Mouse (Mus musculus) heart, embryonic 10.5 days (tissue): ENCODE data around the gene Tlx1. TPM values are rescaled to one million over a fixed set of nuclear protein-coding genes. Genes with fewer than 3 reads are reported as not detected.

Experiments used
- DNase-seq: peaks from one replicate; pipeline ENCODE4 v3.0.0-alpha.2; 2017; ENCODE audit warnings: low spot score
- H3K27ac ChIP-seq: fragments of 300-500 bp; sonication (generic); 2 replicates; pipeline ENCODE4 v1.5.1; 2016; ENCODE audit warnings: mild to moderate bottlenecking
- H3K27me3 ChIP-seq: fragments of 300-500 bp; sonication (generic); 2 replicates; pipeline ENCODE4 v1.6.1; 2016; ENCODE audit warnings: mild to moderate bottlenecking; ENCODE audit not compliant: poor library complexity, insufficient read depth, severe bottlenecking
- H3K36me3 ChIP-seq: fragments of 300-500 bp; sonication (generic); 2 replicates; pipeline ENCODE4 v1.6.1; 2016; ENCODE audit warnings: mild to moderate bottlenecking, moderate library complexity
- H3K4me1 ChIP-seq: fragments of 300-500 bp; sonication (generic); 2 replicates; pipeline ENCODE4 v1.6.1; 2016; ENCODE audit warnings: mild to moderate bottlenecking
- H3K4me3 ChIP-seq: fragments of 300-500 bp; sonication (generic); 2 replicates; pipeline ENCODE4 v1.5.1; 2016; ENCODE audit warnings: mild to moderate bottlenecking, moderate library complexity
- H3K9me3 ChIP-seq: fragments of 300-500 bp; sonication (generic); 2 replicates; pipeline ENCODE4 v1.6.1; 2016; ENCODE audit warnings: mild to moderate bottlenecking, moderate library complexity
- WGBS: fragments of 180-500 bp; shearing (Covaris S2); methylation state at CpG from one replicate; pipeline ENCODE4 v1.1.7; 2016; 5-methylcytosine and 5-hydroxymethylcytosine counted together
- polyA plus RNA-seq: library from polyadenylated mRNA; unstranded; fragments of >200 nt; fragmentation: Nextera tagmentation; extraction: Ambion mirVana; gene quantifications from 2 replicates; pipeline ENCODE4 v1.2.1, GENCODE M21; 2016

Tlx1 gene
- polyA plus RNA-seq, result 1.0 and 4.1 TPM in 2 replicates

DNA sequence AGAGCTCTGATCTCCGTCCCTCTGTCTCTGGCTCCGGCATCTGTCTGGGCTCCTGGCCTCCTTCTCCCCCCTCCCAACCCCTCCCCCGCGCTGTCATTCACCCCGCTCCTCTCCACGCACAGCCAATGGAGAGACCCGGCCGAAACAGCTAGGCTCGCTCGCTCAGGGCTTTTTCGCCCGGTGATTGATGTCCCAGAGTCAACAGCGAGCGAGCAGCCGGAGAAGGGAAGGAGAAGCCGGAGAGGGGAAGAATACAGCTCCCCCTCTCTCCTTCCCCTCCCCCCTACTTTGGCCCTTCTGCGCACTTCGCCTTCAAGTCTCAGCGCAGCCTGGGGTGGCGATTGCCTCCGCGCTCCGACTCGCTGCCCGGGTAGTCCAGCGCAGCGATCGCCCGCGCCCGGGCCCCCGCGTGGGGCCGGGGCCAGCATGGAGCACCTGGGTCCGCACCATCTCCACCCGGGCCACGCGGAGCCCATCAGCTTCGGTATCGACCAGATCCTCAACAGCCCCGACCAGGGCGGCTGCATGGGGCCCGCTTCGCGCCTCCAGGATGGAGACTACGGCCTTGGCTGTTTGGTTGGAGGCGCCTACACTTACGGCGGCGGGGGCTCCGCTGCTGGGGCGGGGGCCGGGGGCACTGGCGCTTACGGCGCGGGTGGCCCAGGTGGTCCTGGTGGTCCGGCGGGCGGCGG lies at the start of gene Tlx1:
TSS of gene Tlx1 (plus strand) at position 191 of the 692 bp plus-strand sequence.
- peak within 1 kb of the TSS; percentile 57 for H3K4me3 ChIP-seq
- no peak for DNase-seq
- no peaks in the 10 kb centered on the region for H3K9me3 ChIP-seq
- no peaks in the 10 kb centered on the region for H3K36me3 ChIP-seq
- peak within 1 kb of the TSS; percentile 73 for H3K27ac ChIP-seq
- H3K4me1 ChIP-seq, result peaks cover 38% of the 10 kb centered on the region
- WGBS, result under 1% methylated on average over 61 of the region's 61 CpGs
- peaks cover 99% of the 10 kb centered on the region for H3K27me3 ChIP-seq

DNA sequence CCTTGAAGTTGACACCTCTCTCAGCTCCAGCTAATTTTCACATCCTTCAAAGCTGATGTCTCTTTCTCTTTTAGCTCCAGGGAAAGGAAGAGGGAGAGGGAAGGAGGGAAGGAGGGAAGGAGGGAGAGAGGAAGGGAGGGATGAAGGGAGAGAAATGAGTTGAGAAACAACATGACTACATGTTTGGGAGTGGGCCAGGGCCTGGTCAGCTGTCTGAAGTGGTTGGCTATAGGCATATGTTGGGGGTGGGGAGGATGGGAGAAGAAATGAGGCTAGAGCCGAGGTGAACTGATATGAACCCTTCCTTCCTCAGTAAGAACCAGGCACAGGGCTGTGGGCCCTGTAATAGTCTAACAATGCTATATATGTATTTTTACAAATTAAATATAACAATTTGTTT lies 44.9 kb upstream of the Tlx1 start:
- Histone ChIP-seq H3K4me3 (no peak overlapping the region), H3K27ac (no peak overlapping the region), H3K27me3 (peaks cover 57% of the 10 kb centered on the region), H3K9me3 (no peaks in the 10 kb centered on the region), H3K4me1 (no peaks in the 10 kb centered on the region), H3K36me3 (no peaks in the 10 kb centered on the region)
- DNase-seq, result no peak
- 21% methylated on average over 1 of the region's 1 CpGs for WGBS

DNA sequence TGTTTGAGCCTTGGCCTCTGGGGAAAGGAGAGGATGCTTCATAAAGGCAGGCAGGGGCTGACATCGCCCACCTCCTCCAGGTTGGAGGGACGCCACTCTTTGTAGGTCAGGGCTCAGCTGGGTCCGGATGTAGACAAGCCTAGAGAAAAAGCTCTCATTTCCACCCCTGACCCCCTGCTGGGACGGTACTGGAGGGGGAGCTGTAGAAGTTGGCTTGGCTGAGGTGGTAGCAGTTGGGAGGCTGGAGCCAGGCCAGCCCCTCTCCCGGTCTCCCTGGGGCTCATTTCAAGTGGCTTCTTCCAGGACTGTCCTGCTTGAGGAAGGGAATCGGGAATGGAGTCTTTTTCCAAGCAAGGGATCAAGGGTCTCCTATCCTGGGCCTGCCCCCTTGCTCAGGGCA lies 43.8 kb upstream of the Tlx1 start:
- peaks cover 60% of the 10 kb centered on the region for H3K27me3 ChIP-seq

DNA sequence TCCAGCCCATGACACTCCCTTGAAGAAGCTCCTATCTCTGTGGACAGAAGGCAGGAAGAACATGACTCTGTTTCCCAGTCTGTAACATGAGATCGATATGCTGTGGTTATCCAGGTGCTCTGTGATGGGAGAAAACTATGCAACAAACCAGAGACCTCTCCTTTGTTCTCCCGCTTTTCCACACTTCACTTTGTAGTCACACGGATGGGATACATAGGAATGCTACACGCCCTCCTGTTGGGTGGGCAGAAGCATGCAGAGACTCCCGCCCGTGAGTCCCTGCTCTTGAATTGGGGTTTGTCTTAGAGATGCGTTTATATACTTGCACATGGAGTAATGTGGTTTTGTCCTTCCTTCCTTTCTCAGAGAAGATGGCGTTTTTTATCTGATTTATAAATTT lies 39.8 kb upstream of the Tlx1 start:
- no peak overlapping the region for H3K4me3 ChIP-seq
- H3K27ac ChIP-seq, result no peak overlapping the region
- no peaks in the 10 kb centered on the region for H3K9me3 ChIP-seq
- peaks cover 39% of the 10 kb centered on the region for H3K27me3 ChIP-seq
- H3K4me1 ChIP-seq, result peaks cover 19% of the 10 kb centered on the region
- no peak for DNase-seq
- H3K36me3 ChIP-seq, result no peaks in the 10 kb centered on the region
- 62% methylated on average over 8 of the region's 8 CpGs for WGBS

More for the DNA sequence above, 43.8 kb upstream of the Tlx1 start:
- no peak overlapping the region for H3K4me3 ChIP-seq
- H3K9me3 ChIP-seq, result no peaks in the 10 kb centered on the region
- H3K36me3 ChIP-seq, result no peaks in the 10 kb centered on the region
- DNase-seq, result no peak
- no peaks in the 10 kb centered on the region for H3K4me1 ChIP-seq
- no peak overlapping the region for H3K27ac ChIP-seq
- WGBS, result 40% methylated on average over 6 of the region's 6 CpGs

DNA sequence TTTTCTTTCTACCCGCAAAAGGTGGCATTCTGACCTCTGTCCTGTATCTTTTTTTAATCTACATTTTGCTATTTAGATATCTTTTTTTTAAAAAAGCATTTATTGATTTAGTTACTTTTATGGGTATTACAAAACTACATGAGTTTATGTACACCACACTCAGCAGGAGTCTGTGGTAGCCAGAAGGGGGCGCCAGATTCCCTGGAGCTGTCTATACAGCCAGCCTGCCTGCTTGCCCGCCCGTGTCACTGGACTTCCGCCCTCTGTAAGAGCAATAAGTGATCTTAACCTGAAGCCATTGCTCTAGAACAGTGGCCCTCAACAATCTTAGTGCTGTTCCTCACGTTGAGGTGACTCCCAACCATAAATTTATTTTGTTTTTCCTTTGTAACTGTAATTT lies 38.0 kb upstream of the Tlx1 start:
- H3K36me3 ChIP-seq, result no peaks in the 10 kb centered on the region
- DNase-seq, result no peak
- peaks cover 19% of the 10 kb centered on the region for H3K4me1 ChIP-seq
- H3K4me3 ChIP-seq, result no peak overlapping the region
- H3K27me3 ChIP-seq, result peaks cover 37% of the 10 kb centered on the region
- H3K27ac ChIP-seq, result no peak overlapping the region
- 83% methylated on average over 6 of the region's 6 CpGs for WGBS
- H3K9me3 ChIP-seq, result no peaks in the 10 kb centered on the region

DNA sequence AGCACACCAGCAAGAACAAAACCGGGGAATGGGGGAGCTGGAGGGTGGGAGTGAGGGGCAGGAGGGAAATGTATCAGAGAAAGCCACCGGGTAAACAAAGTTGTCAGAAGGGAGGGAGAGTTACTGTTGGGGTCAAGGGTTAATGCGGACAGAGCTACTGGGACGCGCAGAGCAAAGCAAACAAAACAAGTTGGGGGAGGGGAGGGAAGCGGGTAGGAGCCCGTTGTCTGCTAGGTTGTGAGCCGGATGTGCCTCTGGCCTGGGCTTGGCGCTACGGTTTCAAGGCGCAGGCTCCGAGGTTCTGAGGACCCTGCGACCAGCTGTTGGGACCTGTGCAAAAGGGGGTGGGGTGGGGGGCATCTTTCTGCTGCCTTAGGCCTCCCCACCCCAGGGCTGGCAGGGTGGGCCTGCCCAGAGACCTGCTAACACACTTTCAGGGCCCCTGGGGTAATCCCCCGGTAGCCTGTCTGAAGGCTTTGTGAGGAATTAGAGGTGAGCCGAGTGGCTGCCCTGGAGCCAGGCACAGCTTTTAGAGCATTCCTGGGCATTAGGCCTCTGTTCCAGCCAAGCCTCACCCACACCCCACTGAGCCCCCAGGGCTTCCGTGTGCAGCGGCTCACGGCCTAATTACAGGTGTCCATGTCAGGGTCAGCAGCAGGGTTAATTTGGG lies 36.6 kb upstream of the Tlx1 start:
- Histone ChIP-seq H3K36me3 (no peaks in the 10 kb centered on the region), H3K9me3 (no peaks in the 10 kb centered on the region), H3K4me1 (peaks cover 28% of the 10 kb centered on the region), H3K27ac (peak overlapping the region; percentile 82), H3K4me3 (peak overlapping the region; percentile 31), H3K27me3 (peaks cover 50% of the 10 kb centered on the region)
- WGBS, result 4% methylated on average over 18 of the region's 18 CpGs
- no peak for DNase-seq

DNA sequence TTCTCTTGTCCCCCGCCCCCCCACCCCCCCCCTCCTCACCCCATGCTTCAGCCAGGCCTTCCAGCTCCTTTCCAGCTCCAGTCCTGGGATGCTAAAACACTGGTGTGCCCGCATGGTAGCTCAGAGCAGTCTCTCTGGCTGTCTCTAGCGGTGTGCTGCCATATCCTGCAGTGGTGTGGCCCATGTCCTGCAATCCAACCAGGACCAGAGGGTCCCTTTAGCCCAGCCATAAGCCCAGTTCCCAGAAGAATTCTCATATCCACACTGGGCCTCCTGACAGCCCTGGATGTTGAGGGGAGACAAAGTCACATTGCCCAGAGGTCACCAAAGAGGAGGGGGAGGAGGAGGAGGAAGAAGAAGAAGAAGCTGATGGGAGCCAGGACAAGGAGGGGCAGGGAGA lies 35.7 kb upstream of the Tlx1 start:
- peaks cover 28% of the 10 kb centered on the region for H3K4me1 ChIP-seq
- no peak overlapping the region for H3K4me3 ChIP-seq
- H3K9me3 ChIP-seq, result no peaks in the 10 kb centered on the region
- 46% methylated on average over 3 of the region's 3 CpGs for WGBS
- H3K27me3 ChIP-seq, result peaks cover 57% of the 10 kb centered on the region
- H3K27ac ChIP-seq, result no peak overlapping the region
- no peak for DNase-seq
- H3K36me3 ChIP-seq, result no peaks in the 10 kb centered on the region

DNA sequence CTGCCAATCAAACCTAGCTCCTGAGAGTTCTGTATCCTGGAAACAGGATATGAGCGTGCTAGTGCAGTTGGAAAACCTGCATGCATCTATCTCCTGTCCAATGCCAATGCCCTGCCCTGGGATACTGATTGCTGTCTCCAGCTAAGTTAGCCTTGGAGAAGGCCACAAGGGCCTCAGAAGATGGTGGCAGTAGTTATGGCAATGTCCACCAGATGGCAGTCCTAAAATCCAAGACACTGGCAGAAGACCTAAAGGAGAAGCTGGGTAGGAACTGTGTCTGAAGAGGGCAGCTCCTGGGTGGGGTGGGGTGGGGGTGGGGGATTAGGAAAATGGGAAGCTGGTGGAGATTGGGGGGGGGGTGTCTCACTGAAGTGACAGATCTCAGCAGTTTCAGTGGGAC lies 33.7 kb upstream of the Tlx1 start:
- H3K4me1 ChIP-seq, result peaks cover 28% of the 10 kb centered on the region
- H3K27me3 ChIP-seq, result peaks cover 58% of the 10 kb centered on the region
- no peak overlapping the region for H3K27ac ChIP-seq
- WGBS, result 46% methylated on average over 1 of the region's 1 CpGs
- no peak for DNase-seq
- H3K9me3 ChIP-seq, result no peaks in the 10 kb centered on the region
- no peak overlapping the region for H3K4me3 ChIP-seq
- H3K36me3 ChIP-seq, result no peaks in the 10 kb centered on the region

DNA sequence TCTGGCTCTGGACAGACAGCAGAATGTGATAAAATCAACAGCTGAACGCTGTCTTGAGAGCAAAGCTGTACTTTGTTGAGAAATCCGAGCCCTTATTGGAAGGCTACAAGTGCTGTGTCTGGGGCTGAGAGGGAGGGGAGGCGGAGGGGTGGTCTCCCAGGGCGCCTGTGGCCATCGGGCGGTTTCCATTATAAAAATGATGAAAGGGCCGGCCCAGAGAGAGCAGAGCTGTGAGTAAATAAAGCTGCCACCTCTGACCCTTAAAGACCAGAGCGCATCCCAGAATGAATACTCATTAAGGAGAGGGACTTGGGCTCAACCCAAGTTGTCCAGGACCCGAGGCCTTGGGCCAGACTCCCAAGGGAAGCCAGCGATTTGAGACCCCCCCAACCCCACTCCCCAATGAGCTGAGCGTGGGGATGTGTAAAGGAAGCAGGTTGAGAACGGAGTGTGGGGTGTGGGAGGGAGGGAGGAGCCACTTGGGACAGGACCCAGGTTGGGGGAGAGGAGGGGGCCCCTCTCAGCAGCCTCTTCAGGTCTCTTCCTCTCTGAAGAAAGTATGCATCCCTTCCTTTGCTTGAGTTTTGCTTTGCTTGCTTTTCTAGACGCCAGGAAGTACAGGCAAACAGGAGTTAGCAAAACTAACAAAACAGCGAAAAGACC lies 18.4 kb upstream of the Tlx1 start:
- no peak for DNase-seq
- Histone ChIP-seq H3K4me3 (no peak overlapping the region), H3K36me3 (no peaks in the 10 kb centered on the region), H3K27ac (no peak overlapping the region), H3K9me3 (no peaks in the 10 kb centered on the region), H3K4me1 (peaks cover 11% of the 10 kb centered on the region; the same call in 1 of the 2 replicates), H3K27me3 (peaks cover 87% of the 10 kb centered on the region)
- WGBS, result 43% methylated on average over 14 of the region's 14 CpGs

DNA sequence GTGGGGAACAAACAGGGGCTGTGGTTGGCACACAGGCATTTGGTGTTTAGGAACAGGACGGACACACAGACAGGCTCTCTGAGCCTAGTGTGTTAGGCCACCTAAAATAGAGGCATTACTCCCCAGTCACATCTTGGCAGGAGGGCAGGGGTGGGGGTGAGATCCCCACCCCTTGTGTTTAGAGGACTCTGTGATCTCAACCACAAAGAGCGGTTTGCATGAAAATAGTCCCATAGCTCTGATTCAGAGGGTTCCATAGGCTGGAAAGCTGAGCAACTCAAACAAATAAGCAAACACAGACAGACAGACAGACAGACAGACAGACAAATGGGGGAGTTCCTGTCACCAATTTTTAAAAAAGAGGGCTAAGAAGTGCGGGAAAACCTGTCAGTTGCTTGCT lies 7.9 kb upstream of the Tlx1 start:
- Histone ChIP-seq H3K27ac (no peak overlapping the region), H3K4me3 (no peak overlapping the region), H3K27me3 (peaks cover 98% of the 10 kb centered on the region), H3K36me3 (no peaks in the 10 kb centered on the region), H3K9me3 (no peaks in the 10 kb centered on the region), H3K4me1 (peaks cover 12% of the 10 kb centered on the region)
- DNase-seq, result no peak
- 20% methylated on average over 3 of the region's 3 CpGs for WGBS

DNA sequence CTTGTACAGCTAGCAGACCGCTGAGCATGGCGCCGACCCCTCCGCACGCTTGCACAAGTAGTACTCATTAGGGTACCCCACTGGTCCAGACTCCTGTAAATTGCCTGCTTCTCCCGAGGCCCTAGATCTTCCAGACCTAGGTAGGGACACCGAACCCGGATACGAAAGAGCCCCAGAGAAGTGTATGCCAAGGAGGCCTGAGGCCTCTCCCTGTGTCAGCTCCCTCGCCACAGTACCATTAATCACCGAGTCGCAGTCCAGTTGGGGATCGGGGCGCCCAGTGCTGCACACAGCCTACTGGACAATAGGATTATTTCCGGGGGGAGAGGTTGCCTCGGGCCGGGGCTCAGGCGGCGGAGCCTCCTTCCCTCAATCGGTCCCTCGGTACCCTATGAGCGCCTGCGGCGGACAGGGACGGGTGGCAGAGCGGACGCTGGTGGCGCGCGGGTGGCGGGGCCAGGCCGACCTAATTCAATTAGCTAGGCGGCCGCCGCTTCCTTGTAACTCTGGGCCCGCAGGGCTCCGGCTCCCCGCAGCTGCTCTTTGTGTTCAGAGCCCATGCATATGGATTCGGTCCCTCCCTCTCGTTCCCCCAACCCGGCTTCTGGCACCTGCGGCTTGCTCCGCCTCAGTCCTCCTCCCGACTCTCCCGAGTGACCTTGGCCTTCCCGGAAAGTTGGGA lies 7.1 kb upstream of the Tlx1 start:
- WGBS, result 2% methylated on average over 46 of the region's 46 CpGs
- H3K27ac ChIP-seq, result no peak overlapping the region
- no peaks in the 10 kb centered on the region for H3K9me3 ChIP-seq
- no peaks in the 10 kb centered on the region for H3K36me3 ChIP-seq
- DNase-seq, result no peak
- peaks cover 12% of the 10 kb centered on the region for H3K4me1 ChIP-seq
- peaks cover 100% of the 10 kb centered on the region for H3K27me3 ChIP-seq
- peak overlapping the region; percentile 50 for H3K4me3 ChIP-seq

DNA sequence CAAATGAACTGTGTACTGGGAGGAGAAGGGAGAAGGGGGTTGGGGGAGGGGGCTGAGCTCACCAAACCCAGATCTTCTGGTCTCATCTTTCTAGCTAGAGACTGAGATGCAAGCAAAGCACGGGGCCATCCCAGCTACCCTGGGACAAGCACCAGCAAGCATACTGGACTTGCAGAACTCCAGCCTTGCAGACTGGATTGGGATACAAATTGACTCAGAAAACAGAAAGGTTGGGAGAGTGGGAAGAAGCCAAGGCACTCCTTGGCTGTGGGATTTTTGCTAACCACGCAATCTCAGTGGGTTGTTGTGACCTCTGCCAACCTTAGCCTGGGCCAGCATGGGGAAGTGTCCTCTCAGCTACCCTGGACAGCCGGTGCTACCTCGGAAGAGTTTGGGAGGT lies 3.4 kb upstream of the Tlx1 start:
- Histone ChIP-seq H3K27ac (no peak overlapping the region), H3K36me3 (no peaks in the 10 kb centered on the region), H3K27me3 (peaks cover 99% of the 10 kb centered on the region), H3K4me3 (no peak overlapping the region), H3K9me3 (no peaks in the 10 kb centered on the region), H3K4me1 (peaks cover 28% of the 10 kb centered on the region)
- 2% methylated on average over 4 of the region's 4 CpGs for WGBS
- DNase-seq, result no peak
